Mouse (Mus musculus) c-Kit-positive CD71-positive TER-119-positive erythroid progenitor cells, embryonic 14.5 days (primary cell): Measurements from ENCODE around the gene Nlgn1.

Source experiments
- DNase-seq: peaks from one replicate; pipeline ENCODE4 v3.0.0-alpha.2; 2013; ENCODE audit warnings: low spot score

Gene Nlgn1

GRCm38 (mm10) chr3:25807559-25807958 lies 524.7 kb downstream of the Nlgn1 start:
- DNase-seq: no peak

- DNase-seq: no peak
These were observed 550.6 kb downstream of the Nlgn1 start for GRCm38 (mm10) chr3:25781651-25782050.

GRCm38 (mm10) chr3:25775437-25775836 lies 556.8 kb downstream of the Nlgn1 start:
- DNase-seq: no peak

- DNase-seq: no peak
These were observed 558.4 kb downstream of the Nlgn1 start for GRCm38 (mm10) chr3:25773908-25774307.

GRCm38 (mm10) chr3:25773467-25773866 lies 558.8 kb downstream of the Nlgn1 start:
- no peak for DNase-seq

GRCm38 (mm10) chr3:25763689-25764088 lies 568.6 kb downstream of the Nlgn1 start:
- DNase-seq: no peak

- no peak for DNase-seq
These were observed 574.4 kb downstream of the Nlgn1 start for GRCm38 (mm10) chr3:25757813-25758212.

- no peak for DNase-seq
These were observed 608.1 kb downstream of the Nlgn1 start for GRCm38 (mm10) chr3:25724111-25724510.

- DNase-seq: no peak
These were observed 610.8 kb downstream of the Nlgn1 start for GRCm38 (mm10) chr3:25721464-25721863.

- no peak for DNase-seq
These were observed 624.9 kb downstream of the Nlgn1 start for GRCm38 (mm10) chr3:25707380-25707779.

GRCm38 (mm10) chr3:25697231-25697630 lies 635.0 kb downstream of the Nlgn1 start:
- DNase-seq: no peak

GRCm38 (mm10) chr3:25688789-25689464 lies 643.3 kb downstream of the Nlgn1 start:
- no peak for DNase-seq

- DNase-seq: no peak
These were observed 648.6 kb downstream of the Nlgn1 start for GRCm38 (mm10) chr3:25683696-25684095.

GRCm38 (mm10) chr3:25679373-25679772 lies 652.9 kb downstream of the Nlgn1 start:
- DNase-seq: no peak

GRCm38 (mm10) chr3:25675888-25676287 lies 656.4 kb downstream of the Nlgn1 start:
- no peak for DNase-seq

- DNase-seq: peak; percentile 3
These were observed 657.2 kb downstream of the Nlgn1 start for GRCm38 (mm10) chr3:25675069-25675468.

- DNase-seq: no peak
These were observed 658.9 kb downstream of the Nlgn1 start for GRCm38 (mm10) chr3:25673408-25673807.

- DNase-seq: no peak
These were observed 659.5 kb downstream of the Nlgn1 start for GRCm38 (mm10) chr3:25672779-25673178.

- no peak for DNase-seq
These were observed 668.8 kb downstream of the Nlgn1 start for GRCm38 (mm10) chr3:25663464-25663863.

GRCm38 (mm10) chr3:25660285-25660684 lies 672.0 kb downstream of the Nlgn1 start:
- DNase-seq: no peak

- DNase-seq: no peak
These were observed 674.3 kb downstream of the Nlgn1 start for GRCm38 (mm10) chr3:25658006-25658405.

- no peak for DNase-seq
These were observed 675.2 kb downstream of the Nlgn1 start for GRCm38 (mm10) chr3:25657074-25657473.

- no peak for DNase-seq
These were observed 679.2 kb downstream of the Nlgn1 start for GRCm38 (mm10) chr3:25653010-25653409.
